Mouse (Mus musculus): ENCODE measurements at regions not wholly inside any gene's neighbourhood (a gene's known extent, or its start where the extent isn't known, plus 50 kb on each side); places are given as distances from the start of the nearest gene placed in this dataset.

DNA sequence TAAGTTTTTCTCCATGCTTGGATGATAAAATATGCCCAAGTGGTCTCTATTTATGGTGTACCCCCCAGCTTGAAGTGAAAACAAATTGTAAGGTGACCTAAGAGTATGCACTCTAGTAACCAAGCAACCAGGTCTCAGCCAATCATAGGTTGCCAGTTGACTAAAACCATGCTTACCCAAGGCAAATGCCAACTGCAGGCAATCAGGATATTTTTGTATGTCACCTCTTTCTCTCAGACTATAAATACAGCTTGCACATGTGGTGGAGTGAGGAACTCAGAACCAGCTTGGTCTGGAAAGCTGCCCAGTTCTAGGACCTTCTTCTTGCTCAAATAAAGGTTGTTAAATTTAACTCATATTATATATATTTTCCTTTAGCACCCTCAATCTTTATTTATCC is 476.0 kb upstream of the Gm26657 start:
- no peak for DNase-seq (ENCODE audit: low spot score)

DNA sequence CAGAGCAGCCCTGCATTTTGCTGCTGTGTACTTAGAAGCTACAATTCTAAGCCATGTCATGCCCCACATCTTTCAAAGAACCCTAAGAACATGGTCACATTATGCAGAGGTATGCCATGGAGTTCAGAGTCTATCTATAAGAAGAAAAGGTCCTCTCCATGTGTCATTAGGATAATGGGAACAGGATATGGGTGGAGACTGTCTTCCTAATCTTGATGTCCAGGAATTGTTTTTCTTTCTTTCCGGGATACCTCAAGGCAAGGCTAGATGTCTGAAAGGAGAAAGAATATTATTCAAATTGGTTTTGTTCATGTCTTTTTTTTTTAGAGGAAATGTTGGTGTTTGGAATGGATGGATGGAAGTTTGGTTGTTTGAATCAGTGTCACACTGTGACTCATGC is 477.3 kb upstream of the Gm26657 start:
- DNase-seq (ENCODE audit: low spot score): no peak

DNA sequence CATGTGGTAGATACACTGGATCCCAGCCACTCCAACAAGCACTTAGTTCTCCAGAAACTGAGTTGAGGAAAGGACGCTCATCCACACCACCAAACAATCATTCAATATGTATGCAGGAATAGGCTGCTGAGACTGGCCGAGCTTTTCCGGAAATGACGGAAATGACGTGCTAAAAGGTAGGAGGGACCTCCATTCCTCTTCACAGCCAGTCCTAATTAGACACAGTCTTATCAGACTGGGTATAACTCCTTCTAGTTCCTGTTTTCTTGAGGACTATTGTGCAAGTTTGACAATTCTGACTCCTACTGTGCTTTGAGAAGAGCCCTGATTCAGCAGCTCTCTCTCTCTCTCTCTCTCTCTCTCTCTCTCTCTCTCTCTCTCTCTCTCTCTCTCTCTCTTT is 477.9 kb upstream of the Gm26657 start:
- DNase-seq (ENCODE audit: low spot score): no peak

DNA sequence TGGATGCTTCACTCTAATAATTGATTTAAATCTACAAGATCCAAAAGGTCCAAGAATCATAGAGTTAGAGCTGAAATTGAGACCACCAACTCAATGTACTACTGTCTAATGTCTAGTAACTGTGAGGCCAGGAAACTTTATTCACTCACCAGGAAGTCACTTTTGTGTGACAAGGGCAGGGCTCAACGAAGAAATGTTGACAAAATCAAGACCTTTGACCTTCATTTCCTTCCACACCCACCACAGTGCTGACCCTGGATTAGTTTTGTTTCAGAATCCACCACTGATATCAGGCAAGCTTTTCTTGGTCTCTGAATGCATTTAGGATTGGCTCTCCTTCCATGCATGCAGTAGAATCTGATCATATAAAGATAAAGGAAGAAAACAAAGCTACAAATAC is 487.5 kb upstream of the Gm26657 start:
- no peak for DNase-seq (ENCODE audit: low spot score)

- DNase-seq (ENCODE audit: low spot score): no peak
Measured at GRCm38 (mm10) chr4:56251766-56252165, 488.1 kb upstream of the Gm26657 start.

DNA sequence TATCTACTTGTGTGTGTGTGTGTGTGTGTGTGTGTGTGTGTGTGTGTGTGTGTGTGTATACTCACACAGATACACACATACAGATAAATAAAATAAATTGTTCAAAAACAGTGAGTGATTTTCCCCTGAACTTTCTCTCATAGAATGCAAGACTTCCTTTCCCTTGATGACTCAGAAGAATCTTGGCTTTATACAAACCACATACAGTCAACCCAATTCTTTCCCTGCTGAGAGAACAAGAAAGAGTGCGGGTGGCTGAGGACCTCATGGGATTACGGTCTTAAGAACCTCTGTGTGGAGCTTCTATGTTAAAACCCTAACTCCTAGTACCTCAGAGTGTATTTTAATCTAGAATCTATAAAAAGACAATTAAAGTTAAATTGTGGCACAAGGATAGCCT is 489.3 kb upstream of the Gm26657 start:
- DNase-seq (ENCODE audit: low spot score): no peak

DNA sequence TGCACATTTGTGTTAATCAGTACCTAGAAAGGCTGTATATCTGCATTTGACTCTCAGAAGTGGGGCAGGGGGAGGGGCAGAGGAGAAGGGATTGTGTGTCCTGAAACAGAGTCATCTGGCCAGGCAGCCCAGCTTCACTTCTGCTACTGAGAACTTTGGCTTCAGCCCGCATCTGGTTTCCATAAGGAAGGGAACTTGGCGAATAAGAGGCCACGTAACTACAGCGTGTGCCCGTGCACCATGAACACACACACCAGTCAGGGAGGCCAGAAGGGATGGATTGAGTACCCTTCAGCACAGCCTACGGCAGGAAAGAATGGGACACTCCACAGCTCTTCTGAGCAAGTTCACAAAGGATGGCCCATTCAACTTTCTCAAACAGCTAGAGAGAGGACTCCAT is 496.0 kb upstream of the Gm26657 start:
- DNase-seq (ENCODE audit: low spot score): no peak

GRCm38 (mm10) chr4:56238496-56239488 is 501.1 kb upstream of the Gm26657 start:
- DNase-seq (ENCODE audit: low spot score): no peak

DNA sequence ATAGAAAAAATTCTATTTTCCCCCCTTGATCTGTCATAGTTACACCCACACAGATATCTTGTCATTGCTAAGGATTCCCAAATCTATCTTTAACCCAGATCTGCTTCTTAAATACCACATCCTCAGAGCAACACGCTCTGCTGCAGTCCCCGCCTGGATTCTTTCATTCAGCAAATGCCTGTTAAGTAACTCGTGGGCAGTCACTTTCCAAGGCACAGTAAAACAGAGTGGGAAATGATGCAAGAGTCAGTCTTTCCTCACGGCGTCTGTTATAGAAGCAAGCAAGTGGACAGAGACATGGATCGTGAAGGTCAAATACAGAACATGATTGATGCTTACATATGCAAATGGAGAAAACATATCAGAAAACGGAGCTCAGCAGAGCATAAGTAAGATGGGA is 508.5 kb upstream of the Gm26657 start:
- no peak for DNase-seq (ENCODE audit: low spot score)

DNA sequence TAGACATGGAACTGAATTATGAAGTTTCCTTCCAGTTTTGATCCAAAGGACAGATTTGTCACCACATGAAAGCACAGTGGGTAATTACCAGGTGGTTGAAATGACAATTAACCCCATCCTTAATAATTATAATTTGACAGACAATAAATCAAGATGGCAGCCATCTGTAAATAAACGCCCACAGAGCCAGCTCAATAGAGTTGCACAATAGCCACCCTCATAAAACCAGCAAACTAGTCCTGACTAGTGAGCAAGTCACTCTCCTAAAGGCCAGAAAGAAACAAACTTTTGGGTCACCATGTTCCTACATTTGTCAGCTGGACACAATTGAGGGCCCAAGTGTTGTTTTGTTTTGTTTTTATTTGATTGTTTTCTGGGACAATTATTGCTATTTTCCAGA is 509.4 kb upstream of the Gm26657 start:
- no peak for DNase-seq (ENCODE audit: low spot score)

- DNase-seq (ENCODE audit: low spot score): no peak
Measured at GRCm38 (mm10) chr4:56226493-56226892, 513.4 kb upstream of the Gm26657 start.

DNA sequence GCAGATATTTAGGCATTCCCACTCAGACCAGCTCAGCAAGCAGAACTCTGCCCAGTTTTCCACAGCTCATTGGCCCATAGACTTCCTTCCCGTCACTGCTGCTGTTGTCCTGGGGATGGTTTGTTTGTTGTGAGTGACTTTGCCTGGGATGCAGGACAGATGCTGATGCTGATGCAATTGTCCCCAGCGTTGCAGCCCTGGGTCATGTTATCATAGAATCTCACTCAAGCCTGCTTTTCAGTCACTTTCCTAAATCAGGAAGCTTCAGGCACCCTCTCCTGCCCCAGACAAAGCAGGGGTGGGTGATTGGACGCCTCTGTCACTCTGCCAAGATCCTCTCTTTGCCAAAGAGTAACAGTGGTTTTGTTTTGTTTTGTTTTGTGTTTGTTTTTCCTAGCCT is 515.3 kb upstream of the Gm26657 start:
- DNase-seq (ENCODE audit: low spot score): no peak

DNA sequence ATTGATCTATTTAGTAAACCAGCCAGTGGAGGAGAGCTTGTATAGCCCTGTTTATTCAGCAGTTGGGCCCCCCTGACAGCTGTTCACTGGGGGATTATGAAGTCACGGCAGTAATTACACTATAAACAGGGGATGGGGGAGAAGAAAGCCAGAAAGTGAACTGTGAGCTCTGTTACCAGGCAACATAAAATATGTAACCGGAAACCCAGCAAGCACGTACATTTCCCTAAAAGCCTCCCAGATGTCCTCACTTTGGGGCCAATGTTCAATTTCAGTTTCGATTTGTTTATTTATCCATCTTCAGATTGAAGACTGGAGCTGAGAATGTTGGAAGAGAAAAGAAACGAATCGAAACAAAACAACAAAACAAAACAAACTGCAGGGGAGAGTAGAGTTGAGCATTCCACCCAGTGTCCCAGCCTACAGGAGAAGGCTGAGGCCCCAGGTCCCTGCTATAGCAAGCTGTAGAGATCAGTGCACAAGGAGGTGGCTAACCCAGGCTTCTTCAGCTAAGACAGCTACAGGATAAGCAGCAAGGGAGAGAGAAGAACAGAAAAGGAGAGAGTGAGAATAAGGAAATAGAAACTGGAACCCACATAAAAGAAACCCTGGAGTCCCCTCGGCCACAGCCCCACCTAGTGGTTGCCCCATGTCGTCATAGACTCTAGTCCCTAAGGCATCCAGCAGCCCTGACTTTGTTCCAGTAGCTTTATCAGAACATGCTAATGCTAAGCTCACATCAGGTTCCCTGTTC is 517.7 kb upstream of the Gm26657 start:
- peak; percentile 69 for DNase-seq (ENCODE audit: low spot score)

DNA sequence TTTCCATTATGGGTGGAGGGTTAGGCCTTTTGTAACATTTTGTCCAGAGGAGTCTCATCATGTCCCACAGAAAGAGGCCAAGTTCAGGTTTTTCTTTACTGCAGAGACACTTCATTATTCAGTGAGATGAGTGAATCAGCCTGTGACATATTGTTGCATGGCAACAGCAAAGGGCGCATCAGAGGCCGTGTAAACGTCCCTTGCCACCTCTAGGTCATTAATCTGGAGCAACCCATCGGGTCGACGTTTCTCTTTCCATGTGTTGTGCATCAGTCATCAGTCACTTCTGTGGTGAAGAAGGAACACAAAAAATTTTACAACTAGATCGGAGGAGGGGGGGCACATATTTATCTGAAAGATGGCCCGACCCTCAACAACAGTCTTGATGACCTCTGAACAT is 519.3 kb upstream of the Gm26657 start:
- DNase-seq (ENCODE audit: low spot score): no peak

DNA sequence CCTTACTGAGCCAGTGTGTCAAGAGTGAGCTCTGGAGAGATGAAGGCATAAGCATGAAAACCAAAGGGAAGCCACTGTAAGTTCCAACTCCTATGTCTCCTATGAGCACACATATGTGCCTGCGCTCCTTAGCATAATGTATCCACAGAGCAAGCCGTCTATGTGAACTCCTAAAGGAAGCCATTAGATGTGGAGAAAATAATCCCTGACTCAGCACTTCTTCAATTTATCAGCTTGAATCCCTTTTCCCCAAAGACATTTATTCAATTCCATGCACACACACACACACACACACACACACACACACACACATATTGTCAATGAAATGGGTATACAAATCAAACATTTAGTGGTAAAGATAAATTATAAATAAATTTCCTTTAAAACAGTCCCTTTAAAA is 530.4 kb upstream of the Gm26657 start:
- DNase-seq (ENCODE audit: low spot score): no peak

GRCm38 (mm10) chr4:56207726-56208125 is 532.1 kb upstream of the Gm26657 start:
- no peak for DNase-seq (ENCODE audit: low spot score)

DNA sequence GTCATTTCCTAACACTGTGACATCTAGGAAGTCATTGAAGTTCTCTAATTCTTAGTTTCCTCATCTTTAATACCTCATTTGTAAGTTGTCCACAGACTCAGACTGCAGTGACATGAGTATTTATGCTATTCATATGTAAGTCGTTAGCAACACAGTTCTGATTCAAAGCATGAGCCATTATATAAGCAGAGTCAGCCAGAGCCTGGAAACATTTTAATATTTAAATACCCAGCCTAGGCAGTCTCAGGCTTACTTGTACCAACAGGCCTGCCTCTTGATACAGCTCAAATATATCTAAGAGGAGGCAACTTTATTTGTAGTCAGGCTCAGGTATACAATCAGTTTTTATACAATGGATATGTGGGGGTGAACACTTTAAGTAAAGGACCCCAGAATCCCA is 534.8 kb upstream of the Gm26657 start:
- DNase-seq (ENCODE audit: low spot score): no peak

DNA sequence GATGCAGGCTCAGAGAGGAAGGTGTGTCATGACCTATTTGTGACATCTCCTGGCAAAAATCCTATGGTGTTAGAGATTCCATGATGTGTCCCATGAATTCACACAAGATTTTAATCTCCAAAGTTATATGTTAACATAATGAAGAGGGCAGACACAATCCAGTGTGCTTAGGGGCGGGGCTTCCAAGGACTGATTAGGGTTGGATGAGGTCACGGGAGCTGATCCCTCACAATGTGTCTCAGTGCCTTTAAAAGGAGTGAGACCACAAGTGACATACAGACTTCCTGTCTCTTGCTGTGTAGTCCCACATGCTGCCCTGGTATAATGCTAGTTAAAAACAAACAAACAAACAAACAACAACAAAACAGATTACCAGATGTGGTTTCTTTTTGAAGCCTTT is 546.5 kb upstream of the Gm26657 start:
- no peak for DNase-seq (ENCODE audit: low spot score)

- no peak for DNase-seq (ENCODE audit: low spot score)
Measured at GRCm38 (mm10) chr4:56192516-56192915, 547.4 kb upstream of the Gm26657 start.

DNA sequence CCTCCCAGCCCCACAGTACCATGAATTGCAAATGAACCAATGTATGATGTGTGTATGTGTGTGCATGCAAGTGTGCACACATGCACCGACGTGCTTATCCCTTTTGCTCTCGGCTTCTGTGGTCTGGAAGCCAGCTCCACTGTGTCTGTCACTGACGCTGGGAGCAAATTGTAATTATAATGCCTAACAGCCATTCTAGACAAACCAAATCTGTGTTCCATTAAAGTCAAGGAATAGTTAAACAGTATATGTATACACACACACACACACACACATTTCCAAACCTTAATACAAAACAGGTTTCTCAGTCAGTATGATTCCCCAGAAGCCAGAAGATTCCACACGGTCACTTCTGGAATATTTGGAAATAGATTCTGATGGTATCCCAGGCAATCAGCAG is 560.3 kb upstream of the Gm26657 start:
- no peak for DNase-seq (ENCODE audit: low spot score)

DNA sequence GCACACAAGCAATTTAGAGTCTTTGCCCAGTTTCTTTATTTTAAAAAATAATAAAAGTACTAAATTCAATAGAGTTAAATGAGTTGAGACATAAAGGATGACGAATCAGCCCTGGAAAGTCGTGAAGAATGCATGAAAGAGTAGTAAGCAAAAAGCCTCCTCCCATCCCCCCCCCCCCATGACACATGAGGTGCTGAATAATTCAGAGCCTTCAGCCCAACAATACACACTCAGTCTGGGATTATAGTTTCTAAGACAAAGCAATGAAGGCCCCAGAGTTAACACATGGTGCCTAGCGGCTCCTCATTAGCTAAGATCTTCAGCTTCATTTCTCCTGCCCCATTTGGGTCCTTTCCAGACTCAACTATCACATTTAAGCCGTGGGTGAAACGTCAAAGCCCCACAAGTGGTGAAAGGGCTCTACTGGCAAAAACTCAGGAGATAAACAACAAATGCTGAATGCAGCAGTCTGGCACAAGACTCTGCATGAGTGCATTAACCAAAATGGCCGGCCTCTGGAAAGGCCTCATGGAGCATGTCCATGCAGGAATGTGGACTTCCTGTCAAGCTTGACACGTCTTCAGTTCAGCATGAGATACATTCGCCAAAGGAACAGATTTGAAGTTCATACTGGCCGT is 560.9 kb upstream of the Gm26657 start:
- DNase-seq (ENCODE audit: low spot score): no peak

DNA sequence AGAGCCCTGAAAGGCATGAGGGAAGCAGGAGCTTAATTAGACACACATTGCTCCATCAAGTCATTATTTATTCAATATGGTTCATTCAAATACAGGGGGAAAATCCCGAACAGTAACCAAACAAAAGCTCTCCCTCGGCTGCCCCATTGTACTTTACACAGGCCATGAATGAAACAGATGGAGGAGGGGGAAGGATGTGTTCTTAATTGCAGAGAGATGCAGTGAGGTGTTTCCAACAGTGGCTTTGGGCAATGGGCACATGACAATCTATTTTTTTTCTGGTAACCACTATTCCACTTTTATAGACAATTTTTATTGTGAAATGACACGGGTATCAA is 578.6 kb upstream of the Gm26657 start:
- DNase-seq (ENCODE audit: low spot score): no peak

Data from T-cell, adult 2 months (primary cell).